Mouse (Mus musculus): ENCODE results near the gene 1700088E04Rik.
A peak's percentile ranks its signal among the peaks of the same experiment; 100 is the strongest.

The 1700088E04Rik gene

GRCm38 (mm10) chr15:79131442-79131841, 9.6 kb downstream of the 1700088E04Rik start:
- DNase-seq (ENCODE audit: low read depth, low spot score), result peak; percentile 93

GRCm38 (mm10) chr15:79130782-79131181, 10.3 kb downstream of the 1700088E04Rik start:
- no peak for DNase-seq (ENCODE audit: low read depth, low spot score)

GRCm38 (mm10) chr15:79129311-79129710, 11.7 kb downstream of the 1700088E04Rik start:
- DNase-seq (ENCODE audit: low read depth, low spot score), result no peak

GRCm38 (mm10) chr15:79128208-79128607, 12.8 kb downstream of the 1700088E04Rik start:
- no peak for DNase-seq (ENCODE audit: low read depth, low spot score)

DNA sequence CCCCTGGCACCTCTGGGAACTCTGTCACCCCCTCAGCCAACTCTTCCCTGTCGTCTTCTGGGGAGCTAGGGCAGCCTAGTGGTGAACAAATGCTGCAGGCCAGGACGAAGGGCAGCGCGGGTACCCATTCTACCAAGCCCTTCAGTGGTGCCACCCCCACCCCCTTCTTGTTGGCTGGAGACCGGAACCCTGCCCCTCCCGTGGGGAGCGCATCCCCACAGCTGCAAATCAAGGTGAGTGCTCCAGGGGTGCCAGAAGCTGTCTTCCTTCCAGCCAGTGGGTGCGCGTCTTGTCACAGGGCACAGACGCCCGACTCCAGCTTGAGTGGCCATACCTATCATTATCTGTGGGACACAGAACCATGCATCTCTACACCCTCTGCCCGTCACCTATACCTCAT, 14.0 kb downstream of the 1700088E04Rik start:
- no peak for DNase-seq (ENCODE audit: low read depth, low spot score)

GRCm38 (mm10) chr15:79126217-79126932, 14.7 kb downstream of the 1700088E04Rik start:
- DNase-seq (ENCODE audit: low read depth, low spot score), result peak; percentile 45

DNA sequence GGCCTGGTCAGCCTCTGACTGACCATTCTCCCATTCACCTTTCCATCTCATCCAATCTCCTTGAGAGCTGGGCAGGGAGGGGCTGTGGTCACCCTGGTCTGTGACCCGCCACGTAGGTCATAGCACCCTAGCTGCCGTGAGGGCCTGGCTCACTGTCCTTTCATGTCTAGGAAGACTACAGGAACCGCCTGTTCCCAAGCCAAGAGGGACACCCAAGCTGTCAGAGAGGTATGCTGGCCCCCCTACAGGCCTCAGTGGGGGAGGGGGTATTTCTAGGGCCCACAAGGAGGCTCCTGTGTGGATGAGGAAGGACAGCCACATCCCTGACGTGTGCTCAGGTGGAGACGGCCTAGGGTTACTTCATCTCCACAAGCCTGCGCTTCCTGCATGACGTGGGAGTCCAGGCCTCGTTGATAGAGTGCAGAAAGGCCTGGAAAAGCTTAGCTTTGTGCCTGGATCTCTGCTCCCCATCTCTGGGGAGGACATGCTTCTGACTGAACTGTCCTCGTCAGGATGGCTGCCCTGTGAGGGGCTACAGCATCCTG, 16.6 kb downstream of the 1700088E04Rik start:
- no peak for DNase-seq (ENCODE audit: low read depth, low spot score)

GRCm38 (mm10) chr15:79123751-79124150, 17.3 kb downstream of the 1700088E04Rik start:
- peak; percentile 69 for DNase-seq (ENCODE audit: low read depth, low spot score)

GRCm38 (mm10) chr15:79122546-79122945, 18.5 kb downstream of the 1700088E04Rik start:
- no peak for DNase-seq (ENCODE audit: low read depth, low spot score)

- DNase-seq (ENCODE audit: low read depth, low spot score), result no peak
Observed at GRCm38 (mm10) chr15:79122119-79122518, 18.9 kb downstream of the 1700088E04Rik start.

GRCm38 (mm10) chr15:79119491-79119890, 21.6 kb downstream of the 1700088E04Rik start:
- DNase-seq (ENCODE audit: low read depth, low spot score), result no peak

GRCm38 (mm10) chr15:79115276-79115675, 25.8 kb downstream of the 1700088E04Rik start:
- no peak for DNase-seq (ENCODE audit: low read depth, low spot score)

- no peak for DNase-seq (ENCODE audit: low read depth, low spot score)
Observed at GRCm38 (mm10) chr15:79111774-79112173, 29.3 kb downstream of the 1700088E04Rik start.

- no peak for DNase-seq (ENCODE audit: low read depth, low spot score)
Observed at GRCm38 (mm10) chr15:79110528-79110927, 30.5 kb downstream of the 1700088E04Rik start.

DNA sequence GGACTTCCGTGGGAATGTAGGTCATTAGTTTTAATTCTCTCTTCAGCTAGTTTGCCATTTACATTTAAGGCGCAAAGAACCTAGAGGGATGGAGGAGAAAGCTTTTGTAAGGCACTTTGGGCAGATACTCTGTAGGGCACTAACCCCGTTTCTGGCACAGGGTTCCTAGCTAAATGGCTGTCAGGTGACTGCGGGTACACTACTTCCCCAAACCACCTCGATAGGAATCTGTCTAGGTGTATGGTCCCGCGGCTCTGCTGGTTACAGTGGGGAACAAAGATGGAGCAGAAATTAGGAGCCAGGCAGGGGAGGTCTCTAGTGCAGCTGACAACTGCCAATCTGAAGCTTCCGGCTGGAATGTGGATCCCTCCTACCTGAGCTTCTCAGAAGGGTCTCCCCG, 31.0 kb downstream of the 1700088E04Rik start:
- DNase-seq (ENCODE audit: low read depth, low spot score), result no peak

- DNase-seq (ENCODE audit: low read depth, low spot score), result no peak
Observed at GRCm38 (mm10) chr15:79109321-79109934, 31.6 kb downstream of the 1700088E04Rik start.

- peak; percentile 52 for DNase-seq (ENCODE audit: low read depth, low spot score)
Observed at GRCm38 (mm10) chr15:79108421-79109320, 32.4 kb downstream of the 1700088E04Rik start, which contains the start of gene Micall1. TSS of gene Micall1 (plus strand) at chr15:79108898.

DNA sequence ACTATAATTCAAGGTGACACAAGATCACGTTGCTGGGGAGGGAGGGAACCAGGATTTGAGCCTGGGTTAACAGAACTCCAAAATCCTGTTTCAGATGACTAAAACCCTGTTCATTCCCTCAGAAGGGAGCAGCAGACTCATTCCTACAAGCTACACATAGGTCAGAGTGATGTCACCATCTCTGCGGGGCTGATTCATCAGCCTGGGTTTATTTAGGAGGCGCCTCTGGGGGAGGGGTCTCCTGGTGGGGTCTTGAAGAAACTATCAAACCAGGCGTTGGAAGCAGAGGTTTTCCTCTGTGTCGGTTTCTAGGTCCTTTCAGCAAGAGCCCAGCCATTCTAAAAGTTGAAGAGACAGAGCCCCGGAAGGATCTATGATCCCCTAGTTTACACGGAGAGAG, 33.1 kb downstream of the 1700088E04Rik start:
- no peak for DNase-seq (ENCODE audit: low read depth, low spot score)

DNA sequence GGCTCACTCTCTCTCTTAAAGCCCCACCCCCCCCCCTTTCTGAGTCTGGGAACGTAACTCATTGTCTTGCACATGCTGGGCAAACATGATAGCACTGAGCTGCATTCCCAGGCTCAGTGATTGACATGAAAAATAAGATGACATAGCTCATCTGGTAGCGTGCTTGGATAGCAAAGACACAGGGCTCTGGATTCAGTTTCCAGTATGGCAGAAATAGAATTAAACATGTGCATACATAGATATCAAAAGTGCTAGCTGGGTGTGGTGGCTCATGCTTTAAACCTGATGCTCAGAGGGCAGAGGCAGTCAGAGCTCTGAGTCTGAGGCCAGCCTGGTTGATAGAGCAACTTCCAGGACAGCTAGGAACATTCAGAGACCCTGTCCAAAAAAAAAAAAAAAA, 35.2 kb downstream of the 1700088E04Rik start:
- DNase-seq (ENCODE audit: low read depth, low spot score), result no peak

GRCm38 (mm10) chr15:79103264-79103663, 37.8 kb downstream of the 1700088E04Rik start:
- no peak for DNase-seq (ENCODE audit: low read depth, low spot score)

DNA sequence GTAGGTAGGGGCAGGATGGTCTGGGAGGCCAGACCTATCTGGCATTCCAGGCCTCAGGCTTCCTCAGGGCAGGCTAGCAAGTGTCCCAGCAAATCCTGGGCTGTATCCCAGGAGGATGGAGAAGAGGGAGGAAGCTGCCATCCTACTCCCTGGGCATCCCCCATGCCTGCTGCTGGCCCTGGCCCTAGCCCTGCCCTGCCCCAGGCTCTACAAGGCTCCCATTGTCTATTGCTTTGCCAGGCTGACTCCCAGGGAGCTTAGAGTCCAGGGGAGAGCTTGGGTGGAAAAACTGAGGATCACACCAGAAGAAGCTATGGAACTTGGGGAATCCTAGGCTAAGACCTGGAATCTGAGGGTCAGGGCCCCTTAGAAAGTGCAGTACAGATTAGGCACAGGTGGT, 39.5 kb downstream of the 1700088E04Rik start:
- DNase-seq (ENCODE audit: low read depth, low spot score), result no peak

- DNase-seq (ENCODE audit: low read depth, low spot score), result no peak
Observed at GRCm38 (mm10) chr15:79100391-79100790, 40.7 kb downstream of the 1700088E04Rik start.
